ENCODE assay signal across 8 mouse cellular contexts in genomic region chr10:5194671-5195234, GRCm38 (mm10).
DNase-seq lines count a peak whose midpoint lies in the region; ATAC-seq and TF ChIP-seq lines count a peak whose summit lies in the region.

No protein-coding gene starts in this region.

- no peaks in the 10 kb centered on the region; the same call in 1 of the 2 replicates for H3K4me1 ChIP-seq in brown adipose tissue, adult 24 weeks (ENCODE audit: control insufficient read depth, insufficient read depth, insufficient read length, low read length)
- no peaks in the 10 kb centered on the region for H3K4me1 ChIP-seq in forebrain, embryonic 11.5 days (replicated peaks; ENCODE audit: control insufficient read depth, insufficient read depth, low read length)
- peaks cover 7% of the 10 kb centered on the region for H3K4me1 ChIP-seq in heart, embryonic 16.5 days (ENCODE audit: control insufficient read depth, insufficient read depth, low read length)
- peaks cover 11% of the 10 kb centered on the region for H3K4me1 ChIP-seq in liver, embryonic 16.5 days (ENCODE audit: control insufficient read depth, low read depth, low read length)
- no peaks in the 10 kb centered on the region for H3K4me1 ChIP-seq in neural tube, embryonic 12.5 days
- H3K4me1 ChIP-seq in stomach, postnatal 0 days (replicated peaks; ENCODE audit: control insufficient read depth, insufficient read depth), result no peaks in the 10 kb centered on the region; the same call in 1 of the 2 replicates

- H3K4me3 ChIP-seq in brown adipose tissue, adult 24 weeks (ENCODE audit: insufficient read depth, low read depth, low read length), result peak overlapping the region; percentile 59
- H3K4me3 ChIP-seq in forebrain, embryonic 11.5 days (ENCODE audit: low read depth, low read length), result peak overlapping the region; percentile 40
- H3K4me3 ChIP-seq in heart, embryonic 16.5 days (ENCODE audit: low read length), result peak overlapping the region; percentile 48
- peak overlapping the region; percentile 71 for H3K4me3 ChIP-seq in liver, embryonic 16.5 days (ENCODE audit: low read depth, low read length)
- peak overlapping the region; percentile 47 for H3K4me3 ChIP-seq in neural tube, embryonic 12.5 days
- H3K4me3 ChIP-seq in stomach, postnatal 0 days (ENCODE audit: low read depth, low read length), result peak overlapping the region; percentile 31; the same call in 1 of the 2 replicates

- H3K27ac ChIP-seq in brown adipose tissue, adult 24 weeks (replicated peaks; ENCODE audit: low read depth, low read length), result peak overlapping the region; percentile 64
- H3K27ac ChIP-seq in forebrain, embryonic 11.5 days (ENCODE audit: low read depth, low read length), result 0 out of 2 replicates have a peak overlapping the region, but pooled peaks have one; percentile 57
- H3K27ac ChIP-seq in heart, embryonic 16.5 days (ENCODE audit: low read length), result peak overlapping the region; percentile 79
- H3K27ac ChIP-seq in liver, embryonic 16.5 days (ENCODE audit: low read length), result peak overlapping the region; percentile 77
- H3K27ac ChIP-seq in neural tube, embryonic 12.5 days, result peak overlapping the region; percentile 43; the same call in 1 of the 2 replicates
- H3K27ac ChIP-seq in stomach, postnatal 0 days (replicated peaks), result peak overlapping the region; percentile 75

- TF ChIP-seq EP300 in stomach, postnatal 0 days (optimal IDR thresholded peaks at IDR 0.05), result no peak

- peak overlapping the region; percentile 62 for H3K9ac ChIP-seq in forebrain, embryonic 11.5 days (ENCODE audit: low read length)
- H3K9ac ChIP-seq in heart, embryonic 16.5 days (ENCODE audit: low read length), result peak overlapping the region; percentile 74
- peak overlapping the region; percentile 74 for H3K9ac ChIP-seq in liver, embryonic 16.5 days (ENCODE audit: low read depth, low read length)
- peak overlapping the region; percentile 53 for H3K9ac ChIP-seq in neural tube, embryonic 12.5 days
- H3K9ac ChIP-seq in stomach, postnatal 0 days (ENCODE audit: low read length), result peak overlapping the region; percentile 49

- no peaks in the 10 kb centered on the region for H3K36me3 ChIP-seq in forebrain, embryonic 11.5 days (ENCODE audit: control insufficient read depth, insufficient read depth, low read length)
- peaks cover 2% of the 10 kb centered on the region; the same call in 1 of the 2 replicates for H3K36me3 ChIP-seq in heart, embryonic 16.5 days (ENCODE audit: control insufficient read depth, insufficient read depth)
- H3K36me3 ChIP-seq in liver, embryonic 16.5 days (ENCODE audit: control insufficient read depth, insufficient read depth), result no peaks in the 10 kb centered on the region
- no peaks in the 10 kb centered on the region for H3K36me3 ChIP-seq in neural tube, embryonic 12.5 days
- H3K36me3 ChIP-seq in stomach, postnatal 0 days (ENCODE audit: control insufficient read depth, insufficient read depth, low read length), result no peaks in the 10 kb centered on the region; the same call in 1 of the 2 replicates

- DNase-seq in CD8-positive naive resting alpha-beta T cell, adult 2 months (ENCODE audit: low read depth in 2 of 2, low spot score in 2 of 2), result peak; percentile 56 to 69
- peak; percentile 84 for DNase-seq in forebrain, embryonic 11.5 days (ENCODE audit: low spot score)
- DNase-seq in kidney, postnatal 25 days, result peak; percentile 64 to 78
- DNase-seq in stomach, postnatal 0 days (ENCODE audit: low spot score), result peak; percentile 73

- ATAC-seq in forebrain, embryonic 11.5 days (replicated peaks; ENCODE audit: low FRiP score), result peak; percentile 99
- ATAC-seq in heart, embryonic 16.5 days (replicated peaks; ENCODE audit: extremely low read depth, insufficient read depth, low FRiP score), result peak; percentile 97
- ATAC-seq in liver, embryonic 16.5 days (ENCODE audit: low read depth), result peak; percentile 97
- ATAC-seq in neural tube, embryonic 12.5 days (ENCODE audit: low FRiP score, low read depth), result peak; percentile 98
- peak; percentile 97 for ATAC-seq in stomach, postnatal 0 days (ENCODE audit: low FRiP score, low TSS enrichment)

- peak; percentile 53 for TF ChIP-seq CTCF in stomach, postnatal 0 days (IDR thresholded peaks at IDR 0.05; ENCODE audit: low read depth)

- no peaks in the 10 kb centered on the region for H3K27me3 ChIP-seq in forebrain, embryonic 11.5 days (ENCODE audit: control insufficient read depth, insufficient read depth, low read length)
- H3K27me3 ChIP-seq in heart, embryonic 16.5 days (ENCODE audit: control insufficient read depth, insufficient read depth, low read length), result no peaks in the 10 kb centered on the region
- no peaks in the 10 kb centered on the region for H3K27me3 ChIP-seq in liver, embryonic 16.5 days (ENCODE audit: control insufficient read depth, insufficient read depth, low read depth, low read length)
- no peaks in the 10 kb centered on the region for H3K27me3 ChIP-seq in neural tube, embryonic 12.5 days (replicated peaks)
- H3K27me3 ChIP-seq in stomach, postnatal 0 days (ENCODE audit: control insufficient read depth, insufficient read depth, low read length), result no peaks in the 10 kb centered on the region

- under 1% methylated on average over 13 of the region's 13 CpGs for WGBS in forebrain, embryonic 11.5 days
- WGBS in heart, embryonic 16.5 days, result 0% methylated on average over 13 of the region's 13 CpGs
- WGBS in liver, embryonic 16.5 days (ENCODE audit: insufficient replicate concordance), result under 1% methylated on average over 13 of the region's 13 CpGs
- under 1% methylated on average over 13 of the region's 13 CpGs for WGBS in neural tube, embryonic 12.5 days
- 3% methylated on average over 13 of the region's 13 CpGs for WGBS in stomach, postnatal 0 days

- H3K4me2 ChIP-seq in forebrain, embryonic 11.5 days (ENCODE audit: low read depth, low read length, severe bottlenecking), result peak overlapping the region; percentile 59
- peak overlapping the region; percentile 73 for H3K4me2 ChIP-seq in heart, embryonic 16.5 days (ENCODE audit: low read depth, low read length)
- H3K4me2 ChIP-seq in liver, embryonic 16.5 days (ENCODE audit: low read depth, low read length), result peak overlapping the region; percentile 70
- H3K4me2 ChIP-seq in neural tube, embryonic 12.5 days (replicated peaks), result peak overlapping the region; percentile 70
- peak overlapping the region; percentile 60 for H3K4me2 ChIP-seq in stomach, postnatal 0 days (replicated peaks; ENCODE audit: low read depth)

- H3K9me3 ChIP-seq in forebrain, embryonic 11.5 days (ENCODE audit: control insufficient read depth, low read length), result no peaks in the 10 kb centered on the region
- H3K9me3 ChIP-seq in heart, embryonic 16.5 days (replicated peaks; ENCODE audit: control insufficient read depth, low read length), result no peaks in the 10 kb centered on the region
- no peaks in the 10 kb centered on the region for H3K9me3 ChIP-seq in liver, embryonic 16.5 days (replicated peaks; ENCODE audit: control insufficient read depth, low read length)
- no peaks in the 10 kb centered on the region for H3K9me3 ChIP-seq in neural tube, embryonic 12.5 days
- no peaks in the 10 kb centered on the region for H3K9me3 ChIP-seq in stomach, postnatal 0 days (ENCODE audit: control insufficient read depth, low read length)

Comparison
In these comparisons a context has a peak if more than half of its experiments do, and no peak if none do; other contexts are left out.
1. Peak in every context shown above with its lines: DNase-seq, ATAC-seq, H3K4me3 ChIP-seq and H3K27ac ChIP-seq.